Mouse (Mus musculus): ENCODE measurements around the gene Higd2a. TPM values are rescaled to one million over a fixed set of nuclear protein-coding genes. Genes with fewer than 3 reads are reported as not detected.

The Higd2a gene
- polyA plus RNA-seq (2015; fragmentation: Nextera tagmentation; extraction: Ambion mirVana), result 233 and 359 TPM in 2 replicates

GRCm38 (mm10) chr13:54589996-54590951 lies at the start of gene Higd2a, which contains the start of gene Nop16:
Gene Higd2a (plus strand): TSS chr13:54590207.
Gene Nop16 (minus strand): TSS chr13:54590090.

GRCm38 (mm10) chr13:54565201-54565581 lies 24.8 kb upstream of the Higd2a start, which contains the start of gene 4833439L19Rik:
Gene 4833439L19Rik (minus strand): TSS chr13:54565435.

GRCm38 (mm10) chr13:54574854-54575481 lies 15.0 kb upstream of the Higd2a start, which contains the start of gene Arl10:
Gene Arl10 (plus strand): TSS chr13:54575015.

GRCm38 (mm10) chr13:54610972-54611754 lies 21.2 kb downstream of the Higd2a start, which contains the start of gene Cltb:
Gene Cltb (minus strand): TSS chr13:54611344.

GRCm38 (mm10) chr13:54621155-54621932 lies 31.3 kb downstream of the Higd2a start, which contains the start of gene Faf2:
Gene Faf2 (plus strand): TSS chr13:54621784.

Small RNA genes lying within 50 kb of the gene (microRNA-seq; reads per million reads assigned to microRNA genes)
- gene Gm24195 (ENCODE audit: borderline replicate concordance, insufficient number of aligned reads), result not detected

Other genes starting within 250 kb of the Higd2a start
- 6.5 and 6.6 TPM in 2 replicates for gene Cplx2, start 218.9 kb upstream of the Higd2a start, polyA plus RNA-seq (2015; fragmentation: Nextera tagmentation; extraction: Ambion mirVana)
- 68.0 and 98.2 TPM in 2 replicates for gene Thoc3, start 121.4 kb upstream of the Higd2a start, polyA plus RNA-seq (2015; fragmentation: Nextera tagmentation; extraction: Ambion mirVana)
- 6.0 and 7.1 TPM in 2 replicates for gene Simc1, start 86.4 kb upstream of the Higd2a start, polyA plus RNA-seq (2015; fragmentation: Nextera tagmentation; extraction: Ambion mirVana)
- 80.9 and 116 TPM in 2 replicates for gene 4833439L19Rik, start 24.8 kb upstream of the Higd2a start, polyA plus RNA-seq (2015; fragmentation: Nextera tagmentation; extraction: Ambion mirVana)
- 25.8 and 34.1 TPM in 2 replicates for gene Arl10, start 15.2 kb upstream of the Higd2a start, polyA plus RNA-seq (2015; fragmentation: Nextera tagmentation; extraction: Ambion mirVana)
- gene Nop16, start 117 bp upstream of the Higd2a start, polyA plus RNA-seq (2015; fragmentation: Nextera tagmentation; extraction: Ambion mirVana), result 60.6 and 70.1 TPM in 2 replicates
- gene Cltb, start 21.1 kb downstream of the Higd2a start, polyA plus RNA-seq (2015; fragmentation: Nextera tagmentation; extraction: Ambion mirVana), result 63.4 and 81.3 TPM in 2 replicates
- 51.6 and 68.5 TPM in 2 replicates for gene Faf2, start 31.6 kb downstream of the Higd2a start, polyA plus RNA-seq (2015; fragmentation: Nextera tagmentation; extraction: Ambion mirVana)
- 53.9 and 65.9 TPM in 2 replicates for gene Rnf44, start 103.7 kb downstream of the Higd2a start, polyA plus RNA-seq (2015; fragmentation: Nextera tagmentation; extraction: Ambion mirVana)
- 0.30 and 1.0 TPM in 2 replicates for gene Cdhr2, start 111.3 kb downstream of the Higd2a start, polyA plus RNA-seq (2015; fragmentation: Nextera tagmentation; extraction: Ambion mirVana)
- 2.5 and 5.9 TPM in 2 replicates for gene Gprin1, start 159.7 kb downstream of the Higd2a start, polyA plus RNA-seq (2015; fragmentation: Nextera tagmentation; extraction: Ambion mirVana)
- gene Sncb, start 176.4 kb downstream of the Higd2a start, polyA plus RNA-seq (2015; fragmentation: Nextera tagmentation; extraction: Ambion mirVana), result 1.0 and 4.8 TPM in 2 replicates
- not detected in 2 replicates for gene Eif4e1b, start 193.8 kb downstream of the Higd2a start, polyA plus RNA-seq (2015; fragmentation: Nextera tagmentation; extraction: Ambion mirVana)
- gene Tspan17, start 199.2 kb downstream of the Higd2a start, polyA plus RNA-seq (2015; fragmentation: Nextera tagmentation; extraction: Ambion mirVana), result 54.9 and 67.6 TPM in 2 replicates